Mouse (Mus musculus) urinary bladder, adult 18-20 months (tissue): Measurements from ENCODE around the gene Ncoa7.
A peak's percentile ranks its signal among the peaks of the same experiment; 100 is the strongest.

Source experiments
- DNase-seq, 2 experiments: peaks; one replicate each; pipeline ENCODE4 v3.0.0; 2022; ENCODE audit warnings: low spot score in 2 of 2, mixed read lengths in 2 of 2

The Ncoa7 gene

GRCm38 (mm10) chr10:30745238-30745974, 57.7 kb downstream of the Ncoa7 start:
- no peak for DNase-seq

GRCm38 (mm10) chr10:30743275-30743674, 59.9 kb downstream of the Ncoa7 start:
- no peak for DNase-seq

GRCm38 (mm10) chr10:30738403-30738802, 64.7 kb downstream of the Ncoa7 start:
- no peak for DNase-seq

GRCm38 (mm10) chr10:30737323-30737722, 65.8 kb downstream of the Ncoa7 start:
- DNase-seq, result no peak

- DNase-seq, result no peak
These were observed 69.9 kb downstream of the Ncoa7 start for GRCm38 (mm10) chr10:30733148-30733785.

- DNase-seq, result no peak
These were observed 71.7 kb downstream of the Ncoa7 start for GRCm38 (mm10) chr10:30731321-30731914.

- DNase-seq, result no peak
These were observed 72.3 kb downstream of the Ncoa7 start for GRCm38 (mm10) chr10:30730791-30731190.

- no peak for DNase-seq
These were observed 73.7 kb downstream of the Ncoa7 start for GRCm38 (mm10) chr10:30729157-30730096.

GRCm38 (mm10) chr10:30723014-30723413, 80.1 kb downstream of the Ncoa7 start:
- no peak for DNase-seq

GRCm38 (mm10) chr10:30720556-30720955, 82.6 kb downstream of the Ncoa7 start:
- no peak for DNase-seq

GRCm38 (mm10) chr10:30719947-30720346, 83.2 kb downstream of the Ncoa7 start:
- DNase-seq, result no peak

- peak; percentile 10 to 15 for DNase-seq
These were observed 84.3 kb downstream of the Ncoa7 start for GRCm38 (mm10) chr10:30718703-30719340.

- no peak for DNase-seq
These were observed 87.0 kb downstream of the Ncoa7 start for GRCm38 (mm10) chr10:30716171-30716570.

- no peak for DNase-seq
These were observed 90.6 kb downstream of the Ncoa7 start for GRCm38 (mm10) chr10:30712540-30712939.

- DNase-seq, result no peak
These were observed 93.2 kb downstream of the Ncoa7 start for GRCm38 (mm10) chr10:30709846-30710403.

- no peak for DNase-seq
These were observed 95.1 kb downstream of the Ncoa7 start for GRCm38 (mm10) chr10:30708039-30708438.

- no peak for DNase-seq
These were observed 100.5 kb downstream of the Ncoa7 start for GRCm38 (mm10) chr10:30702663-30703062.

- no peak for DNase-seq
These were observed 116.3 kb downstream of the Ncoa7 start for GRCm38 (mm10) chr10:30686862-30687261.

- DNase-seq, result no peak
These were observed 119.7 kb downstream of the Ncoa7 start for GRCm38 (mm10) chr10:30683449-30683848.

- DNase-seq, result no peak
These were observed 123.4 kb downstream of the Ncoa7 start for GRCm38 (mm10) chr10:30679756-30680155.

GRCm38 (mm10) chr10:30678051-30678450, 125.1 kb downstream of the Ncoa7 start:
- no peak for DNase-seq
